In genomic region chr11:81780596-81780995, GRCm38 (mm10) we compare ENCODE assay signal across 15 mouse cellular contexts.
DNase-seq lines count a peak whose midpoint lies in the region; ATAC-seq lines count a peak whose summit lies in the region.
"Had no signal": no experiment of that assay in that cellular context is flagged by ENCODE, and none has a peak within 500 bp of the region (broad histone marks: within the 10 kb centered on the region; RNA-seq: fewer than 3 reads in every experiment).

No protein-coding gene starts in this region.

- peak; percentile 66 to 74 for DNase-seq in heart, adult 18-20 months
- no peak for DNase-seq in heart, embryonic 10.5 days (ENCODE audit: low spot score)
- peak; percentile 87 for DNase-seq in cerebellum, adult 9-11 months
- peak; percentile 40 for DNase-seq in heart, postnatal 25 days (ENCODE audit: low spot score)
- no peak for DNase-seq in frontal cortex, postnatal 36 days (ENCODE audit: low spot score in 2 of 2)
- DNase-seq in hindbrain, embryonic 11.5 days (ENCODE audit: low spot score): no peak
- DNase-seq: B cell, adult 2 months; thymus, postnatal 14 days had no signal

- no peaks in the 10 kb centered on the region for H3K9me3 ChIP-seq in heart, embryonic 10.5 days
- no peaks in the 10 kb centered on the region for H3K9me3 ChIP-seq in hindbrain, embryonic 11.5 days (ENCODE audit: control insufficient read depth, low read length)
- H3K9me3 ChIP-seq: liver, embryonic 12.5 days; lung, embryonic 15.5 days; midbrain, embryonic 10.5 days; neural tube, embryonic 15.5 days had no signal

- no peak overlapping the region for H3K4me2 ChIP-seq in hindbrain, embryonic 11.5 days (replicated peaks; ENCODE audit: low read depth, low read length)
- H3K4me2 ChIP-seq: hindbrain, embryonic 14.5 days; liver, embryonic 12.5 days; lung, embryonic 15.5 days; neural tube, embryonic 15.5 days had no signal

- H3K9ac ChIP-seq in hindbrain, embryonic 11.5 days (ENCODE audit: low read depth, low read length): no peak overlapping the region
- H3K9ac ChIP-seq: hindbrain, embryonic 14.5 days; liver, embryonic 12.5 days; lung, embryonic 15.5 days; neural tube, embryonic 15.5 days had no signal

- intact Hi-C loops in heart, postnatal 25 days (cut with DNase I): no loop called here

- no peaks in the 10 kb centered on the region for H3K36me3 ChIP-seq in heart, embryonic 10.5 days
- H3K36me3 ChIP-seq in hindbrain, embryonic 11.5 days (ENCODE audit: control insufficient read depth, insufficient read depth, low read length): no peaks in the 10 kb centered on the region
- H3K36me3 ChIP-seq: liver, embryonic 12.5 days; lung, embryonic 15.5 days; midbrain, embryonic 10.5 days; neural tube, embryonic 15.5 days had no signal

- 81% methylated on average over 2 of the region's 2 CpGs for WGBS in heart, embryonic 10.5 days
- 94% methylated on average over 2 of the region's 2 CpGs for WGBS in hindbrain, embryonic 11.5 days

- peaks cover 5% of the 10 kb centered on the region; the same call in 1 of the 2 replicates for H3K27me3 ChIP-seq in heart, embryonic 10.5 days (ENCODE audit: insufficient read depth, poor library complexity, severe bottlenecking)
- no peaks in the 10 kb centered on the region for H3K27me3 ChIP-seq in hindbrain, embryonic 11.5 days (ENCODE audit: control insufficient read depth, insufficient read depth, low read length)
- H3K27me3 ChIP-seq: liver, embryonic 12.5 days; lung, embryonic 15.5 days had no signal

- peak; percentile 65 for ATAC-seq in cerebellum, adult (ENCODE audit: insufficient number of reproducible peaks, low FRiP score, low TSS enrichment)
- no peak for ATAC-seq in hindbrain, embryonic 11.5 days (ENCODE audit: low FRiP score)
- ATAC-seq: liver, embryonic 12.5 days; Patski had no signal

- no peak overlapping the region for H3K4me3 ChIP-seq in heart, embryonic 10.5 days
- H3K4me3 ChIP-seq in hindbrain, embryonic 11.5 days (ENCODE audit: low read depth, low read length): no peak overlapping the region
- H3K4me3 ChIP-seq: liver, embryonic 12.5 days; lung, embryonic 15.5 days; midbrain, embryonic 10.5 days; neural tube, embryonic 15.5 days had no signal

- H3K4me1 ChIP-seq in heart, embryonic 10.5 days: peaks cover 8% of the 10 kb centered on the region
- no peaks in the 10 kb centered on the region for H3K4me1 ChIP-seq in hindbrain, embryonic 11.5 days (replicated peaks; ENCODE audit: control insufficient read depth, insufficient read depth, low read length)
- H3K4me1 ChIP-seq: liver, embryonic 12.5 days had no signal

- H3K27ac ChIP-seq in heart, embryonic 10.5 days: no peak overlapping the region
- H3K27ac ChIP-seq in hindbrain, embryonic 11.5 days (ENCODE audit: low read depth, low read length): no peak overlapping the region
- H3K27ac ChIP-seq: hindbrain, embryonic 14.5 days; liver, embryonic 12.5 days; lung, embryonic 15.5 days; midbrain, embryonic 10.5 days; neural tube, embryonic 15.5 days had no signal

Comparison
In these comparisons a context has a peak if more than half of its experiments do, and no peak if none do; other contexts are left out.
1. DNase-seq: peak in heart, adult 18-20 months (2 of 2), cerebellum, adult 9-11 months (single experiment) and heart, postnatal 25 days (single experiment); none in heart, embryonic 10.5 days (single experiment), frontal cortex, postnatal 36 days (0 of 2) and hindbrain, embryonic 11.5 days (single experiment).